Mouse (Mus musculus) inflammation-experienced regulatory T-cells, adult 6 months (primary cell): ENCODE measurements around the gene Clca3a1. TPM values are rescaled to one million over a fixed set of nuclear protein-coding genes. Genes with fewer than 3 reads are reported as not detected.

Experiments
- ATAC-seq: one replicate; pipeline ENCODE4 v1.8.0; 2017
- polyA plus RNA-seq, 3 experiments: library from polyadenylated mRNA; unstranded; fragments of 100-300 nt; shearing (Covaris generic); gene quantifications; one replicate each; pipeline ENCODE4 v1.2.1; 2017

Gene Clca3a1
- polyA plus RNA-seq, 3 experiments from 2014 or later, result not detected

DNA sequence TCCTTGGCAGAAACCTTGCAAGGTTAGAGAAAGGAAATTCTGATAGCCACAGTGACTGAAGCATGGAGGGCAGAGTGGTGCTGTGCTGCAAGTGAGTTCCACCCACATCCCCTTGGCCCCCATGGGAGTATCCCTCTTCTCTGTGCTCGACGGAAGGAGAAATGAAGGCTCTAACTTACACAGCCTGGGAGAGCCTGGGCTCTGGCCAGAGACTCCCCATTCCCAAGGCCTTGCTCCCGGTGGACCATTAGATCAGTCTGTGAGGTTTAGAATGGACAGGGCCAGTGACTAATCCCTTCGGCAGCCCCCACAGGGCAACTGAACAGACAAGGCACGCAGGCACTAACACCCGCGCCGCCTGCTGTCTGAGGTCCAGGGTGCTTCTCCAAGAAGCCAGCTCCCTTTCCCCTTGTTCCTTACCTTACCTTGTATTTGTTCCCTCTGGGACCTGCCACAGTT, 81.0 kb downstream of the Clca3a1 start:
- no peak for ATAC-seq

Other genes starting within 250 kb of the Clca3a1 start
- gene Hs2st1, start 190.8 kb downstream of the Clca3a1 start, polyA plus RNA-seq, result 1 to 10 TPM; 1.8 to 3.7 (median 3.5) TPM
- 100 to 1,000 TPM; 310 to 362 (median 335) TPM for gene Selenof, start 190.7 kb downstream of the Clca3a1 start, polyA plus RNA-seq
- gene Sh3glb1, start 40.6 kb downstream of the Clca3a1 start, polyA plus RNA-seq, result 10 to 100 TPM; 52.5 to 76.1 (median 62.4) TPM
- not detected for gene Clca3a2, start 58.5 kb upstream of the Clca3a1 start, polyA plus RNA-seq
- not detected for gene Clca3b, start 88.4 kb upstream of the Clca3a1 start, polyA plus RNA-seq
- gene Clca4b, start 171.6 kb upstream of the Clca3a1 start, polyA plus RNA-seq, result not detected
- gene Clca4a, start 214.1 kb upstream of the Clca3a1 start, polyA plus RNA-seq, result not detected